Mouse (Mus musculus) limb, embryonic 11.5 days (tissue): ENCODE results near the gene Sell. TPM values are rescaled to one million over a fixed set of nuclear protein-coding genes. Genes with fewer than 3 reads are reported as not detected.
"Not testable (repeated sequence)": the region's sequence is repeated elsewhere in the genome, so short reads cannot be mapped to it uniquely, and the experiment has no call there.

Experiments
- ATAC-seq: fragments of 200-750 bp; cut with Nextera tagmentation; 2 replicates; pipeline ENCODE4 v1.8.0; 2017; ENCODE audit warnings: low read depth; ENCODE audit not compliant: insufficient number of reproducible peaks, low FRiP score, low TSS enrichment
- DNase-seq: peaks from one replicate; pipeline ENCODE4 v3.0.0-alpha.2; 2015; ENCODE audit warnings: low spot score
- H3K27ac ChIP-seq: fragments of 300-500 bp; sonication (generic); replicated peaks from 2 replicates; pipeline ENCODE4 v1.5.1; 2014; ENCODE audit warnings: low read depth, mild to moderate bottlenecking, low read length
- H3K27me3 ChIP-seq: fragments of 300-500 bp; sonication (generic); 2 replicates; pipeline ENCODE4 v1.6.1; 2014; ENCODE audit warnings: mild to moderate bottlenecking, low read length, mixed read lengths; ENCODE audit not compliant: control insufficient read depth, insufficient read depth
- H3K36me3 ChIP-seq: fragments of 300-500 bp; sonication (generic); 2 replicates; pipeline ENCODE4 v1.6.1; 2014; ENCODE audit warnings: mild to moderate bottlenecking, low read length, moderate library complexity, mixed read lengths; ENCODE audit not compliant: control insufficient read depth, insufficient read depth
- H3K4me1 ChIP-seq: fragments of 300-500 bp; sonication (generic); 2 replicates; pipeline ENCODE4 v1.6.1; 2014; ENCODE audit warnings: low read length, mixed read lengths; ENCODE audit not compliant: control insufficient read depth, insufficient read depth
- H3K4me2 ChIP-seq: fragments of 300-500 bp; sonication (generic); 2 replicates; pipeline ENCODE4 v1.6.1; 2014; ENCODE audit warnings: low read depth, mild to moderate bottlenecking, moderate library complexity; ENCODE audit not compliant: severe bottlenecking
- H3K4me3 ChIP-seq: fragments of 300-500 bp; sonication (generic); 2 replicates; pipeline ENCODE4 v1.5.1; 2014; ENCODE audit warnings: low read depth, low read length
- H3K9ac ChIP-seq: fragments of 300-500 bp; sonication (generic); 2 replicates; pipeline ENCODE4 v1.6.1; 2014; ENCODE audit warnings: mild to moderate bottlenecking, low read length
- H3K9me3 ChIP-seq: fragments of 300-500 bp; sonication (generic); 2 replicates; pipeline ENCODE4 v1.6.1; 2016; ENCODE audit warnings: low read length; ENCODE audit not compliant: control insufficient read depth
- WGBS: fragments of 180-500 bp; shearing (Covaris S2); extraction: QIAGEN DNeasy Blood & Tissue Kit; methylation state at CpG from one replicate; pipeline ENCODE4 v1.1.7; 2014; 5-methylcytosine and 5-hydroxymethylcytosine counted together
- polyA plus RNA-seq: library from polyadenylated mRNA; unstranded; fragments of >200 nt; fragmentation: Nextera tagmentation; extraction: Ambion mirVana; gene quantifications from 2 replicates; pipeline ENCODE4 v1.2.1, GENCODE M21; 2014

Gene Sell
- polyA plus RNA-seq = not detected in 2 replicates

- Histone ChIP-seq H3K9me3 (no peaks in the 10 kb centered on the region), H3K4me3 (no peak within 1 kb of the TSS), H3K4me2 (no peak within 1 kb of the TSS), H3K27ac (no peak within 1 kb of the TSS), H3K27me3 (no peaks in the 10 kb centered on the region), H3K36me3 (no peaks in the 10 kb centered on the region), H3K9ac (no peak within 1 kb of the TSS), H3K4me1 (no peaks in the 10 kb centered on the region)
- WGBS = 73% methylated on average over 4 of the region's 4 CpGs
- ATAC-seq = no peak
- DNase-seq = no peak
Observed at GRCm38 (mm10) chr1:164061925-164062324, at the start of gene Sell. Sell (plus strand) TSS chr1:164061982.

- DNase-seq (no peak), ATAC-seq (no peak)
- Histone ChIP-seq H3K9me3 (no peaks in the 10 kb centered on the region), H3K27me3 (no peaks in the 10 kb centered on the region), H3K36me3 (no peaks in the 10 kb centered on the region), H3K4me3 (no peak overlapping the region), H3K4me2 (no peak overlapping the region), H3K9ac (no peak overlapping the region), H3K4me1 (no peaks in the 10 kb centered on the region), H3K27ac (no peak overlapping the region)
- 70% methylated on average over 1 of the region's 1 CpGs for WGBS
Observed at GRCm38 (mm10) chr1:164014616-164015015, 47.2 kb upstream of the Sell start.

DNA sequence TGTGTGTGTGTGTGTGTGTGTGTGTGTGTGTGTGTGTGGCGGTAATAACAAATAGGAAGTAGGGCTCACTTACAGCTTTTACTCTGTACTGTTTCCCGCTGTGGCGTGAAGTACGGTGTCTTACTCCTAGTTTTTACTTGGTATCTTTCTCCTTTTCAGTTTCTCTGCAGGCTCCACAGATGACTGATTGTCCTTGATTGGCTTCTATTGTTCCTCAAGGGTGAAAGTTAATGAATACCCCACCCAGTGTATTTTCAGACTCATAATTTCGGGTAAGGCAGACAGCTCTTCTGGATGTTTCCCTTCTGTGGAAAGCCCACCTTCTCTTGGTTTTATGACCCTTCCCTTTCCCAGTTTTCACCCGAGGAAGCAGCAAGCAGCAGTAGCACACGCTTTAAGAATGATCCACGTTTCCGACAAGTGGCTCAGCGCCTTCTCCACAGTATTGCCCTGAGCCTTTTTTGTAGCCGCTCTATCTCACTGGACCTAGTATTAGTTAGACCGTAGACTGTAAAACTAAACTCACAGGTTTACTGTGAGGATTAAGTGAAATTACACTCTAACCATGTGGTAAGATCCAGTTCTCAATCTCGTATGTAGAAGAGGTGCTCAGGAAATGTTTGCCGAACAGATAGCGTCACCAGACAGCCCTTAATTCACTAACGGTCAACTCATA, 43.4 kb upstream of the Sell start:
- 89% methylated on average over 16 of the region's 16 CpGs for WGBS
- Histone ChIP-seq H3K9me3 (no peaks in the 10 kb centered on the region), H3K27ac (no peak overlapping the region), H3K36me3 (no peaks in the 10 kb centered on the region), H3K4me2 (no peak overlapping the region), H3K27me3 (no peaks in the 10 kb centered on the region), H3K4me3 (no peak overlapping the region), H3K9ac (no peak overlapping the region), H3K4me1 (no peaks in the 10 kb centered on the region)
- DNase-seq (no peak), ATAC-seq (no peak)

DNA sequence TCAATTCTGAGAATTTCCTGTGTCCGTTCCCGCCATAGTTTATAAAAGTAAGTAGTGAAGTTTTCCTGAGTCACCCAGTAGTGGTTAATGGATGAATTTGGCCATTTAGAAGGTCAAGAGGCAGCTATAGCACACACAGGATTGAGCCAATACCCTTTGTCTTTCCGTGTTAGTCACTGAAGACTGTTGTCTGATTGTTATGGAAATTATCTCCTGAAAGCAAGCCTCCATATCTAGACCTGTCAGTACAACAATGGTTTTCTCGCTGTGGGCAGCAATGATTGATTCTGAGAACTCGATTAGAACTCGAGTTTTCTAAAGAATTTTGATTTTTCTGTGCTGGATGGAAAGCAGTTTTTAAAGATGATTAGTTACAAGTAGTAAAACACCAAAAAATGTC, 42.0 kb upstream of the Sell start:
- no peak overlapping the region for H3K4me2 ChIP-seq
- H3K27me3 ChIP-seq = no peaks in the 10 kb centered on the region
- DNase-seq (no peak), ATAC-seq (no peak)
- no peak overlapping the region for H3K27ac ChIP-seq
- no peaks in the 10 kb centered on the region for H3K9me3 ChIP-seq
- no peaks in the 10 kb centered on the region for H3K36me3 ChIP-seq
- no peak overlapping the region for H3K4me3 ChIP-seq
- no peak overlapping the region for H3K9ac ChIP-seq
- no peaks in the 10 kb centered on the region for H3K4me1 ChIP-seq
- WGBS = 76% methylated on average over 6 of the region's 6 CpGs

GRCm38 (mm10) chr1:164020746-164021145, 41.0 kb upstream of the Sell start:
- H3K4me3 ChIP-seq, H3K9ac ChIP-seq, H3K27me3 ChIP-seq, H3K36me3 ChIP-seq, ATAC-seq, H3K27ac ChIP-seq, H3K4me1 ChIP-seq, H3K9me3 ChIP-seq, H3K4me2 ChIP-seq, DNase-seq: not testable (repeated sequence)
- 88% methylated on average over 3 of the region's 3 CpGs for WGBS

DNA sequence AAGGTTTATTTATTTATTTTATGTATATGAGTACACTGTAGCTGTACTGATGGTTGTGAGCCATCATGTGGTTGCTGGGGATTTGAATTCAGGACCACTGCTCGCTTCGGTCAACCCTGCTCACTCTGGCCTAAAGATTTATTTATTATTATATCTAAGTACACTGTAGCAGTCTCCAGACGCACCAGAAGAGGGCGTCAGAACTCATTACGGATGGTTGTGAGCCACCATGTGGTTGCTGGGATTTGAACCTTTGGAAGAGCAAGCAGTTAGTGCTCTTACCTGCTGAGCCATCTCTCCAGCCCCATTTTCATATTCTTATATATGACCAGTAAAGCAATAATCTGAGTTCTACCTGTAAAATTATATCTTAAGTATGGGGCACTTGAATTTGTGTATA, 39.7 kb upstream of the Sell start:
- H3K4me1 ChIP-seq, H3K4me3 ChIP-seq, H3K36me3 ChIP-seq, ATAC-seq, DNase-seq, H3K27me3 ChIP-seq, H3K9ac ChIP-seq, H3K9me3 ChIP-seq, H3K27ac ChIP-seq, H3K4me2 ChIP-seq: not testable (repeated sequence)
- WGBS = 79% methylated on average over 5 of the region's 5 CpGs

GRCm38 (mm10) chr1:164025685-164026084, 36.1 kb upstream of the Sell start:
- ATAC-seq (no peak), DNase-seq (no peak)
- Histone ChIP-seq H3K27me3 (no peaks in the 10 kb centered on the region), H3K36me3 (no peaks in the 10 kb centered on the region), H3K4me1 (no peaks in the 10 kb centered on the region), H3K4me3 (no peak overlapping the region), H3K9me3 (no peaks in the 10 kb centered on the region), H3K4me2 (no peak overlapping the region), H3K9ac (no peak overlapping the region), H3K27ac (no peak overlapping the region)
- 92% methylated on average over 4 of the region's 4 CpGs for WGBS

DNA sequence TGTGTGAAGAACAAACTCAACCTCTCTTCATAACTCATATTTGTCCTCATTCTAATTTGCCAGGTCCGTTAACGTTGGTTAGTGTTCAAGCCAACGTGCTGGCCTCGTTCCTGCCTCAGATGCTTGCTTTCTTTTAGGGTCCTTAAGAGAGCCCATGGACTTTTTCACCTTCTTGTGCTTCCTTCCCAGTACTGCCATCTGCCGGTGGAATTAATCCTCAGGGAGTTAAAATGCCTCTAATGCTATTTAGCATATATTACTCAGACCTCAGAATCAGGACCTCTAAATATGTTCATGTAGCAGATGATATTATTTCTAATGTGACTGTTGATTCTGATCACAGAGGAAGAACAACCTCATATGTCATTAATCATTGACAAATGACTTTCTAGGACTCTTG, 34.4 kb upstream of the Sell start:
- no peak overlapping the region for H3K27ac ChIP-seq
- H3K4me1 ChIP-seq = no peaks in the 10 kb centered on the region
- no peak overlapping the region for H3K4me2 ChIP-seq
- no peak overlapping the region for H3K4me3 ChIP-seq
- 56% methylated on average over 5 of the region's 5 CpGs for WGBS
- no peak overlapping the region for H3K9ac ChIP-seq
- no peak for ATAC-seq
- H3K9me3 ChIP-seq = no peaks in the 10 kb centered on the region
- H3K27me3 ChIP-seq = no peaks in the 10 kb centered on the region
- DNase-seq = no peak
- H3K36me3 ChIP-seq = no peaks in the 10 kb centered on the region
